Mouse (Mus musculus) cortical plate, adult 2 months (tissue): ENCODE data around the gene Lef1.

Experiments used
- CTCF ChIP-seq: fragments of 200-500 bp; IDR thresholded peaks from 2 replicates; pipeline ENCODE4 v1.5.1; 2011; ENCODE audit warnings: mild to moderate bottlenecking, control low read depth, low read length; ENCODE audit not compliant: insufficient read depth; ENCODE audit errors: extremely low read depth
- POLR2A ChIP-seq: fragments of 200-500 bp; IDR thresholded peaks from 2 replicates; pipeline ENCODE4 v1.6.1; 2011; ENCODE audit warnings: mild to moderate bottlenecking, low read length, control low read depth; ENCODE audit not compliant: insufficient read depth; ENCODE audit errors: extremely low read depth

DNA sequence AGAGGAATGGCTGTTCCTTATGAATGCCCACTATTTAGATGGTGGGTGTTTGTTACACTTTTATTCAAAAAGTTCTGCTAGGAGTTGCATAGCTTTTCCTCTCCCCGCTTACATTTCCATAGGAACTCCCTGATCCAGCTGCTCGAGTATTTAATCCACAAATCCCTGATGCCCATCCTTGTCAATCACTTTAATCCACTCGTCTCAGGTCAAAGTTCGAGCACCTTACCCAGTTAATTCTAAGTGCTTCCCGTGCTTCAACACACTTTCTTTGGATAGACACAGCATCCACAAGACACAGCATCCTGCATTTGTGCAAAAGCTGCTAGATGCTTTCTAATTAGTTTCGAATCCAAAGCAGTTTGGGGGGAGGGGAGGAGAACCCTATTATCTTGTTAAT lies 160.1 kb downstream of the Lef1 start:
- TF ChIP-seq CTCF (no peak), POLR2A (no peak)
